ENCODE assay signal across 21 mouse cellular contexts in the genomic region with DNA sequence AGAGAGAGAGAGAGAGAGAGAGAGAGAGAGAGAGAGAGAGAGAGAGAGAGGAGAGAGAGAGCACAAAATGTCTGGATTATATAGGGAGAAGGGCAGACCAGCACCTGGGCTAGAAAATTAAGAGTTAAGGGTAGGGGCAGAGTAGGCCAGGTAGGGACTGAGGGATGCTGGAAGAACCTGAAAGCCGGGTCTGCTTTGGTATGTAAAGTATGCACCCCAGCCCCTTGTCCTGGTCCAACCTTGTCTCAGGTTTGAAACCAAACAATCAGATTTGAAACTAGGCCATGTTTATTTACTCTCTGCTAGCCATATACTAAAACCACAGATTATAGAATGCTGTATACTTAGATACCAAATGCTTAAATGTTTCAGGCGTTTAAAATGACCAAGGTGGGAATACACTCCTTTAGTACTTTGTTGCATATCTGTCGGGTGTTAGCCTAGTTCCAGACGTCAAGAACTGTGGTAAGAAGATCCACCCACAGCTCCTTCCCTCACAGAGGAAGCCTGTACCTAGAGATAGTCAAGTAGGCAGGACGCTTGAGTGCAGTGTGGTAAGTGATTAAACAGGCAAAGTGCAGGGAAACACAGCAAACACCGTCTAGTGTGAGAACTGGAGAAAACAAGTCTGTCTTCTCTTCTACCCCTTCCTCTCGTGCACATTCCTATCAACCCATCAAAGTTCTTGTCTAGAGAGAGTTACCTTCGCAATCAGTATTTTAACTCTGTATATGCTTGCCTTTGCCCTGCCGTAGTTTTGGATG. TPM values are rescaled to one million over a fixed set of nuclear protein-coding genes. Genes with fewer than 3 reads are reported as not detected.
A peak's percentile ranks its signal among the peaks of the same experiment; 100 is the strongest.
DNase-seq lines count a peak whose midpoint lies in the region; ATAC-seq lines count a peak whose summit lies in the region.
"Had no signal": no experiment of that assay in that cellular context is flagged by ENCODE, and none has a peak within 500 bp of the region (broad histone marks: within the 10 kb centered on the region; RNA-seq: fewer than 3 reads in every experiment).

No protein-coding gene starts in this region.

- no peak overlapping the region for H3K9ac ChIP-seq in heart, embryonic 12.5 days
- peak overlapping the region; percentile 16; the same call in 1 of the 2 replicates for H3K9ac ChIP-seq in liver, embryonic 11.5 days (ENCODE audit: low read depth, low read length)
- no peak overlapping the region for H3K9ac ChIP-seq in intestine, embryonic 16.5 days (ENCODE audit: low read depth, low read length)
- H3K9ac ChIP-seq: embryonic facial prominence, embryonic 15.5 days; forebrain, embryonic 15.5 days; heart, embryonic 13.5 days; hindbrain, embryonic 12.5 days had no signal

- H3K27ac ChIP-seq in heart, embryonic 12.5 days (ENCODE audit: poor library complexity, severe bottlenecking), result no peak overlapping the region
- H3K27ac ChIP-seq in liver, embryonic 11.5 days (ENCODE audit: low read depth, low read length), result peak overlapping the region; percentile 84
- H3K27ac ChIP-seq in hindbrain, embryonic 10.5 days, result no peak overlapping the region
- H3K27ac ChIP-seq in intestine, embryonic 16.5 days (ENCODE audit: low read length), result no peak overlapping the region
- H3K27ac ChIP-seq: embryonic facial prominence, embryonic 15.5 days; forebrain, embryonic 15.5 days; gastrocnemius, adult 2 months; heart, embryonic 13.5 days; hindbrain, embryonic 12.5 days; limb, embryonic 10.5 days had no signal

- ATAC-seq in heart, embryonic 12.5 days (ENCODE audit: insufficient number of reproducible peaks, low FRiP score), result 0 out of 2 replicates have a peak, but pooled peaks have one; percentile 61
- peak; percentile 99 for ATAC-seq in liver, embryonic 11.5 days (replicated peaks; ENCODE audit: low FRiP score)
- no peak for ATAC-seq in intestine, embryonic 16.5 days
- ATAC-seq: forebrain, embryonic 15.5 days; midbrain, embryonic 16.5 days had no signal

- no peaks in the 10 kb centered on the region for H3K27me3 ChIP-seq in heart, embryonic 12.5 days (replicated peaks)
- no peaks in the 10 kb centered on the region for H3K27me3 ChIP-seq in liver, embryonic 11.5 days (replicated peaks; ENCODE audit: control insufficient read depth, insufficient read depth, low read length)
- H3K27me3 ChIP-seq in hindbrain, embryonic 10.5 days (ENCODE audit: insufficient read depth, poor library complexity, severe bottlenecking), result no peaks in the 10 kb centered on the region
- H3K27me3 ChIP-seq in intestine, embryonic 16.5 days (replicated peaks; ENCODE audit: control insufficient read depth, insufficient read depth, low read length), result no peaks in the 10 kb centered on the region
- H3K27me3 ChIP-seq: embryonic facial prominence, embryonic 15.5 days; forebrain, embryonic 15.5 days; heart, embryonic 13.5 days; hindbrain, embryonic 12.5 days had no signal

- no peaks in the 10 kb centered on the region for H3K4me1 ChIP-seq in heart, embryonic 12.5 days (replicated peaks)
- peaks cover 14% of the 10 kb centered on the region for H3K4me1 ChIP-seq in liver, embryonic 11.5 days (replicated peaks; ENCODE audit: control insufficient read depth, insufficient read depth, low read length)
- no peaks in the 10 kb centered on the region for H3K4me1 ChIP-seq in hindbrain, embryonic 10.5 days (replicated peaks)
- H3K4me1 ChIP-seq in intestine, embryonic 16.5 days (ENCODE audit: control insufficient read depth, insufficient read depth, low read length), result no peaks in the 10 kb centered on the region
- H3K4me1 ChIP-seq: embryonic facial prominence, embryonic 15.5 days; forebrain, embryonic 15.5 days; heart, embryonic 13.5 days; hindbrain, embryonic 12.5 days; limb, embryonic 10.5 days had no signal

- 44% methylated on average over 9 of the region's 9 CpGs for whole genome bisulfite sequencing in heart, embryonic 12.5 days
- 23% methylated on average over 9 of the region's 9 CpGs for WGBS in liver, embryonic 11.5 days
- 79% methylated on average over 9 of the region's 9 CpGs for WGBS in hindbrain, embryonic 10.5 days
- 56% methylated on average over 9 of the region's 9 CpGs for WGBS in intestine, embryonic 16.5 days

- no peak overlapping the region for H3K4me2 ChIP-seq in heart, embryonic 12.5 days
- H3K4me2 ChIP-seq in liver, embryonic 11.5 days, result peak overlapping the region; percentile 50
- H3K4me2 ChIP-seq in intestine, embryonic 16.5 days (ENCODE audit: low read depth, low read length), result no peak overlapping the region
- H3K4me2 ChIP-seq: embryonic facial prominence, embryonic 15.5 days; forebrain, embryonic 15.5 days; heart, embryonic 13.5 days; hindbrain, embryonic 12.5 days had no signal

- H3K36me3 ChIP-seq in heart, embryonic 12.5 days, result no peaks in the 10 kb centered on the region
- H3K36me3 ChIP-seq in liver, embryonic 11.5 days (ENCODE audit: control insufficient read depth, insufficient read depth, low read length), result no peaks in the 10 kb centered on the region
- no peaks in the 10 kb centered on the region for H3K36me3 ChIP-seq in hindbrain, embryonic 10.5 days
- H3K36me3 ChIP-seq in intestine, embryonic 16.5 days (ENCODE audit: control insufficient read depth, insufficient read depth, low read length), result no peaks in the 10 kb centered on the region
- H3K36me3 ChIP-seq: embryonic facial prominence, embryonic 15.5 days; forebrain, embryonic 15.5 days; heart, embryonic 13.5 days; hindbrain, embryonic 12.5 days; limb, embryonic 10.5 days had no signal

- H3K9me3 ChIP-seq in heart, embryonic 12.5 days (replicated peaks), result peaks cover 7% of the 10 kb centered on the region; the same call in 1 of the 2 replicates
- no peaks in the 10 kb centered on the region for H3K9me3 ChIP-seq in liver, embryonic 11.5 days (ENCODE audit: control insufficient read depth, low read length)
- H3K9me3 ChIP-seq in hindbrain, embryonic 10.5 days, result peaks cover 5% of the 10 kb centered on the region; the same call in 1 of the 2 replicates
- H3K9me3 ChIP-seq in intestine, embryonic 16.5 days (ENCODE audit: control insufficient read depth, low read length), result no peaks in the 10 kb centered on the region
- H3K9me3 ChIP-seq: embryonic facial prominence, embryonic 15.5 days; forebrain, embryonic 15.5 days; heart, embryonic 13.5 days; hindbrain, embryonic 12.5 days; limb, embryonic 10.5 days had no signal

- DNase-seq in heart, postnatal 25 days (ENCODE audit: low spot score), result no peak
- peak; percentile 41 for DNase-seq in thymus, postnatal 0 days (ENCODE audit: low spot score)
- no peak for DNase-seq in thymus, postnatal 14 days
- no peak for DNase-seq in liver, embryonic 11.5 days (ENCODE audit: low spot score)
- peak; percentile 33 for DNase-seq in yolk sac, embryonic 10.5 days (ENCODE audit: low spot score)
- no peak for DNase-seq in hindbrain, embryonic 10.5 days (ENCODE audit: low spot score)
- DNase-seq: B cell, adult 2 months; cerebellum, adult 2 months; gastrocnemius, adult 2 months; kidney, postnatal 14 days; layer of hippocampus, adult 9-11 months; lung, postnatal 4 days; right cerebral cortex, postnatal 14 days had no signal

- intact Hi-C loops in heart, postnatal 25 days (cut with DNase I), result no loop called here

- H3K4me3 ChIP-seq in heart, embryonic 12.5 days, result no peak overlapping the region
- 0 out of 2 replicates have a peak overlapping the region, but pooled peaks have one; percentile 8 for H3K4me3 ChIP-seq in liver, embryonic 11.5 days (ENCODE audit: low read depth, low read length)
- H3K4me3 ChIP-seq in hindbrain, embryonic 10.5 days, result no peak overlapping the region
- H3K4me3 ChIP-seq in intestine, embryonic 16.5 days (ENCODE audit: low read length), result no peak overlapping the region
- H3K4me3 ChIP-seq: embryonic facial prominence, embryonic 15.5 days; forebrain, embryonic 15.5 days; gastrocnemius, adult 2 months; heart, embryonic 13.5 days; hindbrain, embryonic 12.5 days; limb, embryonic 10.5 days had no signal

RNA-seq across cellular contexts. Expression of gene 4930550C14Rik, which starts 20.2 kb away (rescaled TPM):
- polyA plus RNA-seq in heart, embryonic 12.5 days (2016; fragmentation: Nextera tagmentation; extraction: Ambion mirVana), result 0.23 and 1.0 TPM in 2 replicates
- under 1 TPM in 1 of 2 experiments, not detected in 1; 0.26 TPM for total RNA-seq in heart, postnatal 25 days (2021)
- 3.6 and 4.6 TPM in 2 replicates for polyA plus RNA-seq in thymus, postnatal 0 days (2015; fragmentation: Nextera tagmentation; extraction: Ambion mirVana)
- polyA plus RNA-seq in liver, embryonic 11.5 days (2014; fragmentation: Nextera tagmentation; extraction: Ambion mirVana), result 0.85 and 1.0 TPM in 2 replicates
- 0.25 and 0.27 TPM in 2 replicates for polyA plus RNA-seq in hindbrain, embryonic 10.5 days (2016; fragmentation: Nextera tagmentation; extraction: Ambion mirVana)
- polyA plus RNA-seq in intestine, embryonic 16.5 days (2015; fragmentation: Nextera tagmentation; extraction: Ambion mirVana), result 0.23 and 0.44 TPM in 2 replicates
- polyA plus RNA-seq: forebrain, embryonic 15.5 days had no signal

RNA-seq across cellular contexts. Expression of gene Kdelc2, which starts 38.5 kb away (rescaled TPM):
- 24.2 and 27.1 TPM in 2 replicates for polyA plus RNA-seq in heart, embryonic 12.5 days (2016; fragmentation: Nextera tagmentation; extraction: Ambion mirVana)
- total RNA-seq in heart, postnatal 25 days (2021), result 1 to 10 TPM; 9.4 to 9.5 TPM
- 4.3 and 4.6 TPM in 2 replicates for polyA plus RNA-seq in thymus, postnatal 0 days (2015; fragmentation: Nextera tagmentation; extraction: Ambion mirVana)
- 11.2 and 12.0 TPM in 2 replicates for polyA plus RNA-seq in liver, embryonic 11.5 days (2014; fragmentation: Nextera tagmentation; extraction: Ambion mirVana)
- 8.6 and 10.9 TPM in 2 replicates for polyA plus RNA-seq in hindbrain, embryonic 10.5 days (2016; fragmentation: Nextera tagmentation; extraction: Ambion mirVana)
- polyA plus RNA-seq in intestine, embryonic 16.5 days (2015; fragmentation: Nextera tagmentation; extraction: Ambion mirVana), result 23.9 and 25.2 TPM in 2 replicates

Comparison
In these comparisons a context has a peak if more than half of its experiments do, and no peak if none do; other contexts are left out.
1. DNase-seq: peak in thymus, postnatal 0 days (single experiment) and yolk sac, embryonic 10.5 days (single experiment); none in heart, postnatal 25 days (single experiment), thymus, postnatal 14 days (single experiment), liver, embryonic 11.5 days (single experiment) and hindbrain, embryonic 10.5 days (single experiment).